Mouse (Mus musculus): Measurements from ENCODE around the gene Zfp853.

Gene Zfp853

GRCm38 (mm10) chr5:143293404-143293803 lies at the start of gene Zfp853:
TSS of gene Zfp853 (minus strand) at chr5:143293623.
- DNase-seq: no peak

GRCm38 (mm10) chr5:143339603-143340002 lies 46.2 kb upstream of the Zfp853 start:
- no peak for DNase-seq

GRCm38 (mm10) chr5:143336559-143336958 lies 43.1 kb upstream of the Zfp853 start:
- DNase-seq: no peak

GRCm38 (mm10) chr5:143335089-143335460 lies 41.7 kb upstream of the Zfp853 start:
- DNase-seq: no peak

GRCm38 (mm10) chr5:143334418-143335088 lies 41.1 kb upstream of the Zfp853 start:
- DNase-seq: no peak

- DNase-seq: peak; percentile 82
Measured at GRCm38 (mm10) chr5:143333872-143334271, 40.4 kb upstream of the Zfp853 start.

GRCm38 (mm10) chr5:143328690-143329495 lies 35.5 kb upstream of the Zfp853 start, which contains the start of gene Zdhhc4:
TSS of gene Zdhhc4 (minus strand) at chr5:143329256.
- peak; percentile 87 for DNase-seq

GRCm38 (mm10) chr5:143317288-143317610 lies 23.8 kb upstream of the Zfp853 start:
- DNase-seq: peak; percentile 60

GRCm38 (mm10) chr5:143316605-143317287 lies 23.3 kb upstream of the Zfp853 start:
- no peak for DNase-seq

GRCm38 (mm10) chr5:143315514-143315888 lies 22.1 kb upstream of the Zfp853 start:
- DNase-seq: no peak

GRCm38 (mm10) chr5:143314730-143315513 lies 21.5 kb upstream of the Zfp853 start, which contains the start of gene E130309D02Rik:
TSS of gene E130309D02Rik (minus strand) at chr5:143315360.
- DNase-seq: peak; percentile 87

- no peak for DNase-seq
Measured at GRCm38 (mm10) chr5:143314183-143314729, 20.8 kb upstream of the Zfp853 start.

GRCm38 (mm10) chr5:143311886-143312285 lies 18.5 kb upstream of the Zfp853 start:
- peak; percentile 91 for DNase-seq

- no peak for DNase-seq
Measured at GRCm38 (mm10) chr5:143309916-143310315, 16.5 kb upstream of the Zfp853 start.

GRCm38 (mm10) chr5:143308825-143309224 lies 15.4 kb upstream of the Zfp853 start:
- no peak for DNase-seq

- peak; percentile 41 for DNase-seq
Measured at GRCm38 (mm10) chr5:143304251-143304650, 10.8 kb upstream of the Zfp853 start.

GRCm38 (mm10) chr5:143301296-143301695 lies 7.9 kb upstream of the Zfp853 start:
- DNase-seq: no peak

GRCm38 (mm10) chr5:143299686-143300085 lies 6.3 kb upstream of the Zfp853 start:
- DNase-seq: peak; percentile 73

GRCm38 (mm10) chr5:143298391-143298790 lies 5.0 kb upstream of the Zfp853 start:
- DNase-seq: no peak

GRCm38 (mm10) chr5:143297986-143298385 lies 4.6 kb upstream of the Zfp853 start:
- no peak for DNase-seq

GRCm38 (mm10) chr5:143295330-143295729 lies 1.9 kb upstream of the Zfp853 start:
- DNase-seq: no peak

GRCm38 (mm10) chr5:143294862-143295261 lies 1.4 kb upstream of the Zfp853 start:
- DNase-seq: no peak

GRCm38 (mm10) chr5:143292879-143293278 lies 544 bp downstream of the Zfp853 start:
- no peak for DNase-seq

All from kidney, adult 9 months (tissue).